Mouse (Mus musculus) erythroblast, adult 5-6 weeks (primary cell): ENCODE results near the gene Dhrs4. TPM values are rescaled to one million over a fixed set of nuclear protein-coding genes. Genes with fewer than 3 reads are reported as not detected.

Experiments used
- ATAC-seq: replicated peaks from 2 replicates; pipeline ENCODE4 v1.8.0; 2016; ENCODE audit warnings: moderate number of reproducible peaks, mild to moderate bottlenecking, moderate TSS enrichment, inconsistent platforms; ENCODE audit not compliant: poor library complexity, low FRiP score, severe bottlenecking
- total RNA-seq, 2 experiments: library from RNA; stranded (forward) in 1 of 2; stranded (reverse) in 1 of 2; fragments of 150-400 nt in 1 of 2; fragments of 200-764, 138-1000 nt in 1 of 2; gene quantifications; 2 replicates each; pipeline versions ENCODE4 v1.2.3 to v1.2.4; 2015 to 2017; ENCODE audit warnings: low replicate concordance in 2 of 2

Gene Dhrs4
- total RNA-seq, 2 experiments from 2014 or later: 9.8 to 12.7 TPM

DNA sequence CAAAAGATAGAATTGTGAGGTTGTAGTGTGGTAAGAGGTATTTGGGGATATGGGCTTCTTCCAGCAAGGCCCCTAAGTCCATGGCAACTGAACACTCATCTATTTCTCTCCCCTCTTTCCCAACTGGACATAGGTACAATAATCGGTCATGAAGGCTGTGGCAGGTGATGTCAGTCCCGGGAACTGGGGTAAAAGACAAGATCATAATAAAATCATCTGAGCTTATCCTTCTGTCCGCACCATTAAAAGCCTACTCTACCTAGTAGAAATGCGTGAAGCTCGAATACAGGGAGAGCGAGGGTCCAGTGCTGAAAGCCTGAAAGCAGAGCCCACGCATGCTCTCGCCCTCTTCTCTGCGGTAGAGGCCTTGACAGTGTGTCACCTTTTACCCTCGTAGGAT, 1.1 kb downstream of the Dhrs4 start:
- no peak for ATAC-seq

DNA sequence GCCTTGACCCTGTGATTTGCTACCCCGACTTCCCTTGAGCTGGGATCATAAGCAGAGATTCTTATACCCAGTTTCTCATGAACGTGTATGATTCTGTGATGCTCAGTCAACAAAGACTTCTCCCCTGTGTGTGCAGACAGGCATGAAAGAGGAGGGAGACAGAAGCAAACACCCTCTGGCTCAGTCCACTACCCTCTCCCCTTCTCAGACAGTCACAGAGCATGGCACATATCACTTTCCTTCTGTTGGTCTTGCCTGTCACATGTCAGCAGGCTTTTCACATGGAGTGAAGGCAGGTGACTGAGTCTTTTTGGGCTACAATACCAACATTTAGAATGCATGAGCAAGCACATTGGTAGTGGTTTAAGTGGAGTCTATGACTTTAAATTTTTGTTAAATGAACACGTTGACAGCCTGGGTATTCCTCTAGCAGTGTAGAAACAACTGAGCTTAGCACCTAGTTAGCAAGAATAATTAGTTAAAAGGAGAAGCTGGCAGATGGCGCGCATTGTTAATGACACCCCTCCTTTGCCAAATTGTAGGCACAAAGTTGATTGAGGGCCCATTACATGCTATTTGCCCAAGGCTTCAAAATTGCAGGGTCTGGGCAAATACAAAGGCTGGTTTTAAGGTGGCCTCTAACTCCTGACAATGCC, 6.0 kb downstream of the Dhrs4 start:
- ATAC-seq: no peak

DNA sequence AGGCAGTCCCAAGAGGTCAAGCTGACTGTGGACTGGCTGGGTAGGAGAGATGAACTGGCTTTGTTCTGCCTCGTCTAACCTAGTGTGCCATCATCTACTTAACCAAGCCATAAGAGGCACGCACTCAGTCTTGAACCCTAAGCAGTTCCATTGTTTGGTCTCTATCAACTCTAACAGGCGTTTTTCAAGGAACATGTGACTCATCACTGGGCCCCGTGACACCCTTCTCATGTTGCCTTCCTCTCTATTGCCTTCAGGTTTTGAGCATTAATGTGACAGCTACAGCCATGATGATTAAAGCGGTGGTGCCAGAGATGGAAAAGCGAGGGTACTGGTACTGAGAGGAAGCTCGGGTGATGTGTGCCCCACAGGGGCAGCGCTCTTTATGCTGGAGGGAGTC, 8.3 kb downstream of the Dhrs4 start:
- ATAC-seq: no peak

DNA sequence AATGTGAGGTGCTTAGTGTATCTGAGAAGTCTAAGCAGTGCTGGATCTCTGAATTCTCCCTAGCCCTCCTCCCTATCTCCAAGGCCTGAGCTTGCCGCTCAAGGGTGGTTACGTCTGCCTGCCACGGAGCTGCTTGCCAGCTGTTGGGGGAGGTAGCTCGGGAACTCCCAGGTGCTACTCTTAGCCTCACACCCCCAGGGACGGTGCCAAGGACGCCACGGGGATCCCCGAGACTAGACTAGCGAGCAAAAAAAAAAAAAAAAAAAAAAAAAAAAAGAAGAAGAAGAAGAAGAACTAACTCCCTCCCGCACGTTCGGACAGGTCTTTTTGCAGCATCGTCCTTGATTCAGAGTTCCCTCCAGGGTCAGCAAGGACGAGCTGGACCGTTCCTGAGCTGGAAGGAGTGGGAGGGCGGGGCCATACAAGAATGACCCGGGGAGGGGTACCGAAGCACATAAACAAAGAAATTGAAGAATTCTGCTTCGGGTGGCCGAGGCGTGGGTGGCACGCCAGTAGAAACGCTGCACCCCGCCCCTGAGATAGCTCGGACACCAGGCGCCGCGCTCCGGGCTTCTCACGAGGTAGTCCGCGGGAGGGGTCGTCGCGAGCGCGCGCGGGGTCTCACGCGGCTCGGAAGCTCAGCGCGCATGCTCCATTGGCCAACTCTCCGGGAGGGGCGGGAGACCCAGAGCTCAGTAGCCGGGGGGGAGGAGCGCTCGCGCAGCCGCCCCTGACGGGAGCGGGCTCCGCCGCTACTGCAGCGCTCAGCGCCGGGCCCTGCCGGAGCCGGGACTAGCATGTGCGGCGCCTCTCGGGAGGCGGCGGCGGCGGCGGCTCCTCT, 12.0 kb downstream of the Dhrs4 start, which contains the start of gene Carmil3:
Gene Carmil3 (plus strand): TSS at position 291 of the 841 bp plus-strand sequence.
- no peak for ATAC-seq

DNA sequence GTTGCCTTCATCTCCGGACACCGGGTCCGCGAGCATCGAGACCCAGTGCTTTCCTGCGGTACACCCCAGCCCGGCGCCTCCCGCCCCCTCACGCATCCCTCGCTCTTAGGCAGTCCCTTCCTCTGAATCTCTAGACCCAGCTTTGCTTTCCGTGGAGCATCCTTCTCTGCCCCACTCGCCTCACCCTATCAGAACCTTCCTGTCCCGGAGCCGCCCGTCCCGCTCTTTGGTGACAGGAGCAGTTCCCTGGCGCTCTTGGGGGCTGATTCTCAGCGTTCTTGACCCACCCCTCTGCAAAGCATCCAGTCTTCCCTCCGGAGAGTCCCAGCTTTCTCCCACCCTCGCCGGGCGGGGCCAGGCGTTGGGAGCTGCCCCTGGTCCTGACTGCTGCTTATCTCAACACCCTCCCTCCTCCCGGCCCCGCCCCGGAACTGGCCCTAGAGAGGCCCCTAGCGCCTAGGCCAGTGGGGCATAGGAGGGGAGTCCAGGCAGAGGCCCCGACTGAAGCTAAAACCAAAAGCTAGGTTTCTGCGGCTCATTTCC, 12.8 kb downstream of the Dhrs4 start:
- ATAC-seq: peak; percentile 77

DNA sequence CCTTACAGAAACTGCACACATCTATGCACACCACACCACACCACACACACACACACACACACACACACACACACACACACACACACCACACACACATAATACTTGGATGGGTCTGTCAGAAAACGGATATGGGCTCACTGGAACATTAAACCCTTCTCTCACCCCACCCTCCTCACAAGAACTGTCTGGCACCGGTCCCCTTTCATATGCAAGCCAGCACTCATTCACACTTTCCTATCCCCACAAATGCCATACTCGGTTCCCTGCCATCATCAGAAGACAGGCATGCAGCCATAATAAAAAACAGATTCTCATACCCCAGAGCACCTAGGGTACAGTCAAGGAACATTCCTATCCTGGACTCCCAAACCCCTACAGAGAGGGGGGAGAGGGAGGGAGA, 13.5 kb downstream of the Dhrs4 start:
- ATAC-seq: no peak

DNA sequence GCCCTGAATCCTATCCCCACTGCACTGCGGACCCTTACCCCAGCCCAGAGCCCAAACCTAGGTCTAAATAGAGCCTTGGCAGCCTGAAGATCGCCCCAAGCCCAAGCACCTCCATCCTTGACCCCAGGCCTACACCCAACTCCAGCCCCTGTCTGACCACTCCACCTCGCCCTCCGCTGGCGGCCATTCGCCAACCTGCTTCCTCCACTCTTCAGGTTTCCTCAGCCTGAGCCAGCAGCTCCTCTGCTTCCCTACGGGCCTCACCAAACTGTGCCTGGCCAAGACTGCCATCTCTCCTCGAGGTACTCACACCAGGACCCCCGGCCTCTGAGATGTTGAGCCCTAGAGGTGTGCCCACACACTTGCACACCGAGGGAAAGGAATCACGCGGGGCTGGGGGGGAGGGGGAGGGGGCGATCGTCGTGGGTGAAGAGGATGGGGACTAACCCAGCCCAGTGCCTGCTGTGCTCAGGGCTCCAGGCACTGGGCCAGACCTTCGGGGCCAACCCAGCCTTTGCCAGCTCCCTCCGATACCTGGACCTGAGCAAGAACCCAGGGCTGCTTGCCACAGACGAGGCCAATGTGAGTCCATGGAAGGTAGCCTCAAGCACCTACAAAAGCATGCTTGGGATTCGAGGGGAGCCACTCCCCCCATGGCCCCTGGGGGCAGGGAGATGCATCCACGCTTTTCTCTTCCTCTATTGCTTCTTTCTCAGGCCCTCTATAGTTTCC, 17.1 kb downstream of the Dhrs4 start:
- ATAC-seq: no peak

DNA sequence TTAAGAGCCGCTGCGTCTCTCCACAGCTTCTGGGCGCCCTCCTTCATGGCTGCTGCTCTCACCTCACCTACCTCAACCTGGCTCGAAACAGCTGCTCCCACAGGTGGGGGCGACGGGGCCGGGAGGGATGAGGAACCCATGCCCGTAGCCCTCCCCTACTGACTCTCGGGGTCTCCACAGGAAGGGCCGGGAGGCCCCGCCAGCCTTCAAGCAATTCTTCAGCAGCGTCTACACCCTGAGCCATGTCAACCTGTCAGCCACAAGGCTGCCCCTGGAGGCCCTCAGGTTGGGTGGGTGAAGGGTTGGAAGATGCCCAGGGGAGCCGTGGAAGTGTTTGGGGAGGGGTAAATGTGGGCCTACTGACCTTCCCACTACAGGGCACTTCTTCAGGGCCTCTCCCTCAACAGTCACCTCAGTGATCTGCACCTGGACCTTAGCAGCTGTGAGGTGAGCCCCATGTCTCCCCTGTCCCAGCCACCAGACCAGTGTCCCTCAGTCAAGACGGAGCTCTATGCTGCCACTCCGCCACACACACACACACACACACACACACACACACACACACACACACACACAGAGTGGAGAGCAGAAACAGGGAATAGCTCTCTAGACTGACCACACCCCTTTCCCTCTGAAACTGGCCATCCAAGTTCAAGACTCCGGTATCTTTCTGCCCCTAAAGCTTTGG, 18.3 kb downstream of the Dhrs4 start:
- no peak; the same call in 1 of the 2 replicates for ATAC-seq

DNA sequence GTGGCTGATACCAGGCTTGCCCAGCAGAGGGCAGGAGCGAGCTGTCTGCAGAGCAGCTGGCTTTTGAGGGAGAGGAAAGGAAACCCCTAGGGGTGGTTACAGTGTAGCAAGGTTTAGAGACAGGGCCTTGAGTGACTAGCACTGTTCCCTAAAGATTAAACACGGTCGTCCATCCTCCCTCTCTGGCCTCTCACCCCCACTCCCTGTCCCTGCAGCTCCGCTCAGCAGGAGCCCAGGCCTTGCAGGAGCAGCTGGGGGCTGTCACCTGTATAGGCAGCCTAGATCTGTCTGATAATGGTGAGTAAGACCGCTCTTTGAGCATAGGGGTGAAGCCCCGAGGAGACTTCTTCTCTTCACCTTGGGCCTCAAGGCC, 18.9 kb downstream of the Dhrs4 start:
- peak; percentile 63 for ATAC-seq

DNA sequence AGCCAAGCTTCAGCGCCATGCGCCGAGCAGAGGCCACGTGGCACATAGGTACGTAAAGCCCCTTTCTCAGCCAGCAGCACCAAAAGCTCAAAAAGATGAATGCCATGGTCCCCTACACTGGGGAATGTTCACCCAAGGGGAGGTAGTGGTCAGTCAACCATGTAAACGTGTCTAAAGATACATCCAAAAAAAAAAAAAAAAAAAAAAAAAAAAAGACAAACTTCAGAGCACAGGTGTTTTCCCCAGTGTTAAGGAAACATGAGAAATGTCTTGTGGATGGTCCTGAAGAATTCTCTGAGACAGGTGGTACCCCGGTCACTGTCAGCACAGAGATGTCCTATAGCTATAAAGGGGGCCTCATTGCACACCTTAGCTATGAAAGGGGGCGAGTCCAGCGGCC, 27.1 kb downstream of the Dhrs4 start:
- ATAC-seq: no peak

DNA sequence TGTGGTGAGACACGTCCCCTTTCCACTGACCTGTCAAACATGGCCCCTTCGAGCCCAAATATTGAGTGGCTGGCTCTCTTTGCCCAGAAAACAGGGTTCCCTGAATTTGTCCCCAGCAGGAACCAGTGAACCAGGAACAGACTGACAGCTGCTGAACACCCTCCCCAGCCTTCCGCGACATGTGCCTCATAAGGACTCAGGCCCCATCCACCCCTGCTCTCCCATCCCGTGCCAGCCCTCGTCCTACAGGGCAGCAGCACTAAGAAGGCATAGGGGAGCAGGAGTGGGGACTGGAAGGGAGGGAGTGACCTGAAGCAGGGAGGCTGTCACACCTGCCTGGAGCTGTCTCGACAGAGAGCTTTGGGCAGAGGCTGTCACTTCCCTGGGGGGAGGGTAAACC, 29.2 kb downstream of the Dhrs4 start:
- ATAC-seq: no peak

DNA sequence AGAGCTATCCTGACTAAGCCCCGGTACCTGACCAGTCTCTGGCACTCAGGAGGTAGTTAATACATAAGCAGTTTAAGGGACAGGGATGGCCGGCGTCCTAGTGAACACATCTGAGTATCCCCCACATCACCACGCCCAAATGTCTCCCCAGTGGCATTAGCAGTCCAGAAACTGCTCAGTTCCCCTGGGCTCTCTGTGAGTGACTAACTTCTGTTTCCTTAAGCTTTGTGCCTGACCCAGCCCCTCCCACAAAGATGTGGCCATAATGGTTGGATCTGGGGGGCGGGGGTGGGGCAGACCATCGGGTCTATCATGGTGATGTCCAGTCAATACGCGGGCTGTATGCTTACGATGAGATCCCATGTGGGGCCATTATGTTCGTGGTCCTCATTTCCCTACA, 31.0 kb downstream of the Dhrs4 start:
- no peak for ATAC-seq

DNA sequence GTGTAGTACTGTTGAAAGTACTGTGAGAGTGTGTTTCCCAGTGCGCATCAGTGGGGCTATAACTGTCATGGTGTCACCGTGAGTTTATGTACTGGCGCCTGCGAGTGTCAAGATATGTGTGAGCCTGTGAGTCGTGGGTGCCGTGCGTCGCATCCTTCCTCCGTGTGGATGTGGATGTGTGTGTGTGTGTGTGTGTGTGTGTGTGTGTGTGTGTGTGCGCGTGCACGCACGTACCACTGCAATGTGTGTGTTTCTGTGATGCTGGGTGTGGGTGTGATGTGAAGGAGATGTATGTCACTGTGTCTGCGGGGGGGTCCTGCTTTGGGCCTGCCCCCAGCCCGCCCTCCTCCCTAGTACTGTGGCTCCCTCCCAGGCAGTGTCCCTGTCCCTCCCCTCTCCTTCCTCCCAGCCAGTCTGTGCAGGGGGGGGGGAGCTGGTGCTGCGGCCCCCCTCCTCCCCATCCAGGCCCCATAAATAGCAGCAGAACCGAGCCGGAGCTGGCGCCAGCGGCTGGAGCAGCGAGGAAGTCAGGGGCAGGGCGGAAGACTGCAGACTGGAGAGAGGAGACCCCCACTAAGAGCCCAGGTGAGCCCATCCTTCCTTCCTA, 31.7 kb downstream of the Dhrs4 start, which contains the start of gene Cpne6:
Gene Cpne6 (plus strand): TSS at position 321 of the 607 bp plus-strand sequence.
- no peak for ATAC-seq

DNA sequence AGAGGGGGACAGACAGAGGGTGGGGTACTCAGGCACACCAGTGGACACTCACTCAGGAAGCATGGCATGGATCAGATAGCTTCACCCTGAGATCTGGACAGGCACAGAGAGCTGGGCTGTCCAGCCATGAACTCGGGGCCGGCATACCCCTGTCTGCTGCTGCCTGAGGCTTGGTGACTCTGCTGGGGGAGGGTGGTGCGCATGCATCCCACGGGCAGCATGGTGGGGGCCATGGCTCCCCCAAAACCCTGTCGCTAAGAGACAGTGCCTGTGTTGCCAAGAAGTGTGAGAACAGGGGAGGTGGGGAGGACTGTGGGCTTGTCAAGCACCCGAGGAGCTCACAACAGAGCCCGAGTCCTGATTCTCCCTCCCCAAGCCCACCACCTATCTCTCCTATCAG, 32.5 kb downstream of the Dhrs4 start:
- no peak for ATAC-seq

DNA sequence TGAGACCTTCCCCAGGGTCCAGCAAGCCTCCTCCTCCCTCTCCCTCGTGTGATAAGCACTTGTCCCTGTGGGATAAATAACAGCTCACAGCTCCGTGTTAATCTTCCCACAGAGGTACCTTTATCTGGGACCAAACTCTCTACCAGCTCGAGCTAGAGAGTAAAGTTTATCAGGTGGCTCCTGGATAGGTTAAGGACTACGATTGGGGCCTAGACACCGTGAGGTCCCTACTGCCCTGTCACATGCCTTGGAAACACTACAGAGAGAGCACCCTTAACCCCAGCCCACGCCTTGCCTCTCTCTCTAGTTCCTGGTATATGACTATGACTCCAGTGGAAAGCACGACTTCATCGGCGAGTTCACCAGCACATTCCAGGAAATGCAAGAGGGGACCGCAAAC, 35.4 kb downstream of the Dhrs4 start:
- no peak for ATAC-seq

DNA sequence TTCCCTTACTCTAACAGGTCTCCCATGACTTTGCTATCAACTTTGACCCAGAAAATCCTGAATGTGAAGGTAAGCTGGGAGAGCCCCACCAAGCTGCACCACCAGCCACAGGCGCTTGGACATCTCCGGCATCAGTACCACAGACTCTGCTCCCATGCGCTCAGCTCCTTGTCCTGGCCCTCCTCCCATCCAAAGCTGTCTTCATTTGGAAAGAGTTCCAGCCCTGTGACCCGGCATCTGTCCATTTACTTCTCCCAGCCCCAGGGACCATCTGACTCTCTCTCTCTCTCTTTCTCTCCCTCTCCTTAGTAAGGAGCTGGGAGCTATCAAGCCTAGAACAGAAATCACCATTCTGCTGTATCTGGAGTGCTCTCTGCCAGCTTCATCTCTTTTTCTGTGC, 37.3 kb downstream of the Dhrs4 start:
- ATAC-seq: no peak

DNA sequence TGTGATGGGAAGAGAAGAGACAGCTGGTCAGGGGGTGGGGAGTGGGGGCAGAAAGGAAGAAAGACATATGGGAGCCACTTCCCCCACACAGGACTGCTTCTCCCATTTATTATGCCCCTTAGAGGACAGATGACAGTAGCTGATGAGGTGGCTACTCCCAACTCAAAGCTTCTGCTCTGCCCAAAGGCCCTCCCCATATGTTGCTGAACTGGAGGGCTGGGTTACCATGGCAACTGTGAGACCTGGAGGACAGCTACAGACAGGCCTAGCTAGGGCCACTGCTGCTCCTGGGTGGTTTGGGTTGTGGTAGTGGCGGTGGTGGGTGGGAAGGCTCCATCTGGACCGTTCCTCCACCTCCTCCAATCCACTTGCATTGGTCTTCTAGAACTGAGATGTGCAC, 40.3 kb downstream of the Dhrs4 start:
- ATAC-seq: no peak

DNA sequence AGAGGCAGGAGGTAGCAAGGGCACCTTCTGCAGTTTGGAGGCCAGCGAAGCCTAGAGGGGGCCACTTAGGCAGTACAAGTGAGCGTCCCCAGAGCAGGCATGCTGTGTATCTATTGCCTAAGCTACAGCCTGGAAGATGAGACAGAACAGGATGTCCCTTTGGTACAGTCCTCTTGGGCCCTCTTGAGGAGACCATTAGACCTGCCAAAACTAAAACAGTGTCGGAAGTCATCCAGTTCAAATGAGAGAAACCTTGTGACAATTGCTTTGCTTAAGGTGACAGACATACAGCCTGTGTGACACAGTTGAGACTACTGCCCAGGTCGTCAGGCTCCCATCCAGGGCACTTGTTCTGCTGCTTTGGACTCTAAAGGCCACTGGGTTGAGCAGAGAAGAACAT, 41.0 kb downstream of the Dhrs4 start:
- no peak for ATAC-seq
